In the genomic region with DNA sequence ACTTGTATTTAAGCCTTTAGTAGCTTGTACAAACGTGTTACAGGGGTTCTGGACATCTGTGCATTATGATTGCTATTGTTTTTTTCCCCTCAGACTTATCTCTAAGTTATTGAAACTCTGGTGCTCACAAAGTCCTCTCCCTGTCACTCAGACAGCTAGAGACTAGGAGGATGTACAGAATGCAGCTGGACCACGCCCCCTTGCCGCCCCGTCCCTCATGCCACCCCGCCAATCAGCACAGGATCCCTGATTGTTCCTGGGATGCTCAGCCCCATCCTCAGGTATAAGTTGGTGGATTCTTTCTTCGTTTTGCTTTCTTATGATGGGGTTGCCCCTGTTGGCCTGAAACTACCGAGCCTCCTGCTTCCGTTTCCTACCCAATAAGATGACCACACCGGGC, we compare ENCODE assay signal across 1 mouse cellular context.
TF ChIP-seq lines count a peak whose summit lies in the region.

No protein-coding gene starts in this region.

TF ChIP-seq in CH12.LX, 34 proteins besides CTCF, POLR2A, EP300 and RAD21:
- TF ChIP-seq ETS1 (conservative IDR thresholded peaks at IDR 0.05; ENCODE audit: low read depth, low read length) (no peak), TBP (conservative IDR thresholded peaks at IDR 0.05; ENCODE audit: low read depth, low read length) (no peak), POLR2AphosphoS2 (IDR thresholded peaks at IDR 0.05; ENCODE audit: low read depth, low read length) (no peak)
